Mouse (Mus musculus) lung, postnatal 36 days (tissue): Measurements from ENCODE around the gene Atxn10.

Experiments
- DNase-seq: peaks from one replicate; pipeline ENCODE4 v3.0.0; 2022; ENCODE audit warnings: mixed read lengths

The Atxn10 gene

GRCm38 (mm10) chr15:85479919-85480318, 143.9 kb downstream of the Atxn10 start:
- DNase-seq: peak; percentile 16

- DNase-seq: peak; percentile 68
Observed at GRCm38 (mm10) chr15:85480630-85481029, 144.6 kb downstream of the Atxn10 start.

- DNase-seq: no peak
Observed at GRCm38 (mm10) chr15:85488900-85489299, 152.9 kb downstream of the Atxn10 start.

DNA sequence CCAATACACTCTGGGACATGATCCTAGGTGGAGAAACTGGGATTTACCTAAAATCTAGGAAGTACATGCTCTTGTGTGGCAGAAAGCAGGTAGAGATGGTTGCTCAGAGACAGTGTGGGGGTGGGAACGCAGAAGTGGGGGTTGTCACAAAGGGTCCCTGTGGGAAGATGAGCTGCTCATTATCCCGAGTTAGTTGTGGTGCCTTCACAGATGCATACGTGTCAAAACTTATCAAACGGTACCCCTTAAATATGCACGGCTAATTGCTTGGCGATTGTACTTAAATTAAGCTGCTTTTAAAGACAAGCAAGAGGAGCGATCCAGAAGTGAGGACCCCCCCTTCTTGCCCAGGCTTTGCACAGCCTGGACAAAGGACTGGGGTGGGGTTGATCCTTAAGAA, 153.7 kb downstream of the Atxn10 start:
- no peak for DNase-seq

- DNase-seq: no peak
Observed at GRCm38 (mm10) chr15:85494163-85494621, 158.1 kb downstream of the Atxn10 start.

- DNase-seq: no peak
Observed at GRCm38 (mm10) chr15:85497548-85497947, 161.5 kb downstream of the Atxn10 start.

DNA sequence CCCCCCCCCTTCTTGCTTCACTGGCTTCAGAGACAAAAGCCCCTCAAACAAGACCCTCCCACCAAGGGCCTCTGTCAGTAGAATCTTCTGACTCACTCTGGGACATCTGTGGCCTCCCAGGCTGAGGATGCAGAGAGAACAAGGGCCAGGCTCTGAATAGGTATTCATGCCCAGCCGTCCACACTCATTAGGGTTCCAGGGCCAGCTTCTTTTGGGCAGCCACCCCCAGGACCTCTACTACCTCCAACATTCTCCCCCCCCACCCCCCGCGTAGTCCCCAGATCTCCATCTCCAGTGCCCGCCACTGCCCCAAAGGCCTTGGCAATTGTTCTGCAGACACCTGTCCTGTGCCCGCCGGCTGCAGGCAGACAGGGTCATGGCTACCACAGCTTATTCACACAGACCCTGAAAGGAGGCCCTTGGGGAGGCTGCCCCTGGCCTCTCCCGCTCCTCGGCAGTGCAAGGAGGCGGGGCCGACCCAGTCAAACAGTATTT, 162.0 kb downstream of the Atxn10 start:
- no peak for DNase-seq

GRCm38 (mm10) chr15:85500267-85500666, 164.2 kb downstream of the Atxn10 start:
- DNase-seq: no peak

GRCm38 (mm10) chr15:85503127-85503526, 167.1 kb downstream of the Atxn10 start, which contains the start of gene 7530416G11Rik:
Gene 7530416G11Rik, minus strand, starts transcription at chr15:85503227.
- no peak for DNase-seq

GRCm38 (mm10) chr15:85505118-85505925, 169.3 kb downstream of the Atxn10 start:
- peak; percentile 52 for DNase-seq

- no peak for DNase-seq
Observed at GRCm38 (mm10) chr15:85506680-85507079, 170.6 kb downstream of the Atxn10 start.

GRCm38 (mm10) chr15:85507370-85508014, 171.4 kb downstream of the Atxn10 start:
- DNase-seq: no peak
